Mouse (Mus musculus) intestine, embryonic 15.5 days (tissue): ENCODE results near the gene Ptpre. TPM values are rescaled to one million over a fixed set of nuclear protein-coding genes. Genes with fewer than 3 reads are reported as not detected.
A peak's percentile ranks its signal among the peaks of the same experiment; 100 is the strongest.

Experiments used
- ATAC-seq: fragments of 200-750 bp; cut with Nextera tagmentation; 2 replicates; pipeline ENCODE4 v1.8.0; 2017; ENCODE audit warnings: moderate TSS enrichment, moderate library complexity
- H3K27ac ChIP-seq: fragments of 300-500 bp; sonication (generic); 2 replicates; pipeline ENCODE4 v1.5.1; 2015; ENCODE audit warnings: mild to moderate bottlenecking, inconsistent platforms
- H3K27me3 ChIP-seq: fragments of 300-500 bp; sonication (generic); replicated peaks from 2 replicates; pipeline ENCODE4 v1.6.1; 2015; ENCODE audit warnings: inconsistent platforms
- H3K36me3 ChIP-seq: fragments of 300-500 bp; sonication (generic); 2 replicates; pipeline ENCODE4 v1.6.1; 2015; ENCODE audit warnings: inconsistent platforms
- H3K4me1 ChIP-seq: fragments of 300-500 bp; sonication (generic); replicated peaks from 2 replicates; pipeline ENCODE4 v1.6.1; 2015; ENCODE audit warnings: inconsistent platforms
- H3K4me2 ChIP-seq: fragments of 300-500 bp; sonication (generic); replicated peaks from 2 replicates; pipeline ENCODE4 v1.6.1; 2015; ENCODE audit warnings: mild to moderate bottlenecking, inconsistent platforms
- H3K4me3 ChIP-seq: fragments of 300-500 bp; sonication (generic); replicated peaks from 2 replicates; pipeline ENCODE4 v1.5.1; 2015; ENCODE audit warnings: inconsistent platforms
- H3K9ac ChIP-seq: fragments of 300-500 bp; sonication (generic); 2 replicates; pipeline ENCODE4 v1.6.1; 2015; ENCODE audit warnings: inconsistent platforms
- H3K9me3 ChIP-seq: fragments of 300-500 bp; sonication (generic); 2 replicates; pipeline ENCODE4 v1.6.1; 2016; ENCODE audit warnings: inconsistent platforms
- WGBS: fragments of 180-500 bp; shearing (Covaris S2); methylation state at CpG from one replicate; pipeline ENCODE4 v1.1.7; 2015; 5-methylcytosine and 5-hydroxymethylcytosine counted together
- polyA plus RNA-seq: library from polyadenylated mRNA; unstranded; fragments of >200 nt; fragmentation: Nextera tagmentation; extraction: Ambion mirVana; gene quantifications from 2 replicates; pipeline ENCODE4 v1.2.1, GENCODE M21; 2015

The Ptpre gene
- polyA plus RNA-seq, 1 experiment from 2014 or later: 2.6 TPM

GRCm38 (mm10) chr7:135537948-135538741 lies 864 bp downstream of the Ptpre start:
- WGBS: under 1% methylated on average over 71 of the region's 71 CpGs
- 0 out of 2 replicates have a peak, but pooled peaks cover 2% of the 10 kb centered on the region for H3K27me3 ChIP-seq
- no peaks in the 10 kb centered on the region for H3K9me3 ChIP-seq
- peak overlapping the region; percentile 47 for H3K9ac ChIP-seq
- no peak overlapping the region for H3K27ac ChIP-seq
- peaks cover 12% of the 10 kb centered on the region for H3K4me1 ChIP-seq
- H3K4me3 ChIP-seq: peak overlapping the region; percentile 67
- peak; percentile 42 for ATAC-seq
- H3K36me3 ChIP-seq: no peaks in the 10 kb centered on the region
- peak overlapping the region; percentile 97 for H3K4me2 ChIP-seq

GRCm38 (mm10) chr7:135539429-135539828 lies 2.1 kb downstream of the Ptpre start:
- H3K9me3 ChIP-seq: no peaks in the 10 kb centered on the region

GRCm38 (mm10) chr7:135542235-135542634 lies 5.0 kb downstream of the Ptpre start:
- 70% methylated on average over 3 of the region's 3 CpGs for WGBS
- Histone ChIP-seq H3K4me3 (no peak overlapping the region), H3K4me2 (no peak overlapping the region), H3K9me3 (no peaks in the 10 kb centered on the region), H3K9ac (no peak overlapping the region), H3K27me3 (0 out of 2 replicates have a peak, but pooled peaks cover 2% of the 10 kb centered on the region), H3K36me3 (no peaks in the 10 kb centered on the region), H3K27ac (no peak overlapping the region), H3K4me1 (peaks cover 6% of the 10 kb centered on the region)
- no peak for ATAC-seq

More at GRCm38 (mm10) chr7:135539429-135539828, 2.1 kb downstream of the Ptpre start:
- Histone ChIP-seq H3K4me3 (no peak overlapping the region), H3K36me3 (no peaks in the 10 kb centered on the region), H3K4me1 (peaks cover 9% of the 10 kb centered on the region), H3K4me2 (no peak overlapping the region), H3K27ac (no peak overlapping the region), H3K9ac (no peak overlapping the region), H3K27me3 (0 out of 2 replicates have a peak, but pooled peaks cover 2% of the 10 kb centered on the region)
- no peak for ATAC-seq
- 73% methylated on average over 2 of the region's 2 CpGs for WGBS

- Histone ChIP-seq H3K36me3 (no peaks in the 10 kb centered on the region), H3K4me2 (no peak overlapping the region), H3K27me3 (0 out of 2 replicates have a peak, but pooled peaks cover 2% of the 10 kb centered on the region), H3K4me1 (peaks cover 3% of the 10 kb centered on the region; the same call in 1 of the 2 replicates), H3K9ac (no peak overlapping the region), H3K4me3 (no peak overlapping the region), H3K9me3 (no peaks in the 10 kb centered on the region), H3K27ac (no peak overlapping the region)
- WGBS: 69% methylated on average over 3 of the region's 3 CpGs
- no peak for ATAC-seq
Measured at GRCm38 (mm10) chr7:135543033-135543432, 5.8 kb downstream of the Ptpre start.

GRCm38 (mm10) chr7:135544321-135544720 lies 7.0 kb downstream of the Ptpre start:
- H3K36me3 ChIP-seq: no peaks in the 10 kb centered on the region
- no peaks in the 10 kb centered on the region for H3K9me3 ChIP-seq
- no peak overlapping the region for H3K27ac ChIP-seq
- ATAC-seq: no peak
- H3K4me1 ChIP-seq: no peaks in the 10 kb centered on the region
- no peak overlapping the region for H3K4me3 ChIP-seq
- H3K27me3 ChIP-seq: 0 out of 2 replicates have a peak, but pooled peaks cover 2% of the 10 kb centered on the region
- 87% methylated on average over 6 of the region's 6 CpGs for WGBS
- H3K4me2 ChIP-seq: no peak overlapping the region
- H3K9ac ChIP-seq: no peak overlapping the region

- Histone ChIP-seq H3K4me3 (no peak overlapping the region), H3K36me3 (no peaks in the 10 kb centered on the region), H3K27me3 (no peaks in the 10 kb centered on the region), H3K4me2 (no peak overlapping the region), H3K4me1 (no peaks in the 10 kb centered on the region), H3K27ac (no peak overlapping the region), H3K9ac (no peak overlapping the region), H3K9me3 (no peaks in the 10 kb centered on the region)
- ATAC-seq: no peak
- WGBS: 63% methylated on average over 7 of the region's 7 CpGs
Measured at GRCm38 (mm10) chr7:135545957-135546356, 8.7 kb downstream of the Ptpre start.

GRCm38 (mm10) chr7:135546530-135546929 lies 9.2 kb downstream of the Ptpre start:
- Histone ChIP-seq H3K27me3 (no peaks in the 10 kb centered on the region), H3K9me3 (no peaks in the 10 kb centered on the region), H3K4me3 (no peak overlapping the region), H3K27ac (no peak overlapping the region), H3K36me3 (no peaks in the 10 kb centered on the region), H3K4me2 (no peak overlapping the region), H3K4me1 (no peaks in the 10 kb centered on the region), H3K9ac (no peak overlapping the region)
- 61% methylated on average over 5 of the region's 5 CpGs for whole genome bisulfite sequencing
- no peak for ATAC-seq

- Histone ChIP-seq H3K4me2 (no peak overlapping the region), H3K4me3 (no peak overlapping the region), H3K36me3 (no peaks in the 10 kb centered on the region), H3K4me1 (no peaks in the 10 kb centered on the region), H3K27ac (no peak overlapping the region), H3K9ac (no peak overlapping the region), H3K9me3 (no peaks in the 10 kb centered on the region), H3K27me3 (no peaks in the 10 kb centered on the region)
- ATAC-seq: no peak
- WGBS: 55% methylated on average over 6 of the region's 6 CpGs
Measured at GRCm38 (mm10) chr7:135548434-135548833, 11.2 kb downstream of the Ptpre start.

GRCm38 (mm10) chr7:135551547-135551946 lies 14.3 kb downstream of the Ptpre start:
- no peak overlapping the region for H3K27ac ChIP-seq
- H3K4me2 ChIP-seq: no peak overlapping the region
- no peaks in the 10 kb centered on the region for H3K9me3 ChIP-seq
- no peaks in the 10 kb centered on the region for H3K27me3 ChIP-seq
- H3K4me1 ChIP-seq: no peaks in the 10 kb centered on the region
- no peak overlapping the region for H3K9ac ChIP-seq
- no peak overlapping the region for H3K4me3 ChIP-seq
- 68% methylated on average over 1 of the region's 1 CpGs for WGBS
- no peaks in the 10 kb centered on the region for H3K36me3 ChIP-seq
- ATAC-seq: no peak

- no peak overlapping the region for H3K9ac ChIP-seq
- no peak overlapping the region for H3K4me3 ChIP-seq
- 85% methylated on average over 3 of the region's 3 CpGs for WGBS
- H3K36me3 ChIP-seq: no peaks in the 10 kb centered on the region
- no peaks in the 10 kb centered on the region for H3K27me3 ChIP-seq
- H3K4me1 ChIP-seq: no peaks in the 10 kb centered on the region
- H3K4me2 ChIP-seq: no peak overlapping the region
- H3K27ac ChIP-seq: no peak overlapping the region
- no peak for ATAC-seq
- no peaks in the 10 kb centered on the region for H3K9me3 ChIP-seq
Measured at GRCm38 (mm10) chr7:135553550-135553949, 16.3 kb downstream of the Ptpre start.

- Histone ChIP-seq H3K9me3 (no peaks in the 10 kb centered on the region), H3K36me3 (no peaks in the 10 kb centered on the region), H3K27me3 (no peaks in the 10 kb centered on the region), H3K4me3 (no peak overlapping the region), H3K9ac (no peak overlapping the region), H3K4me2 (no peak overlapping the region), H3K4me1 (no peaks in the 10 kb centered on the region), H3K27ac (no peak overlapping the region)
- WGBS: 80% methylated on average over 3 of the region's 3 CpGs
- no peak for ATAC-seq
Measured at GRCm38 (mm10) chr7:135556663-135557402, 19.6 kb downstream of the Ptpre start.

- WGBS: 46% methylated on average over 1 of the region's 1 CpGs
- H3K4me3 ChIP-seq: no peak overlapping the region
- H3K4me2 ChIP-seq: no peak overlapping the region
- no peaks in the 10 kb centered on the region for H3K4me1 ChIP-seq
- H3K36me3 ChIP-seq: no peaks in the 10 kb centered on the region
- H3K27ac ChIP-seq: no peak overlapping the region
- H3K9ac ChIP-seq: no peak overlapping the region
- ATAC-seq: no peak
- H3K9me3 ChIP-seq: no peaks in the 10 kb centered on the region
- no peaks in the 10 kb centered on the region for H3K27me3 ChIP-seq
Measured at GRCm38 (mm10) chr7:135560280-135560679, 23.0 kb downstream of the Ptpre start.
